26 mouse cellular contexts compared by ENCODE assay signal in genomic region chr11:21552049-21552448, GRCm38 (mm10). TPM values are rescaled to one million over a fixed set of nuclear protein-coding genes. Genes with fewer than 3 reads are reported as not detected.
DNase-seq lines count a peak whose midpoint lies in the region; ATAC-seq and TF ChIP-seq lines count a peak whose summit lies in the region.
"Had no signal": no experiment of that assay in that cellular context is flagged by ENCODE, and none has a peak within 500 bp of the region (broad histone marks: within the 10 kb centered on the region; RNA-seq: fewer than 3 reads in every experiment).

No protein-coding gene starts in this region.

- no peak for TF ChIP-seq CTCF in MEL (IDR thresholded peaks at IDR 0.05 in 2 of 3, conservative IDR thresholded peaks at IDR 0.05 in 1 of 3; ENCODE audit: control insufficient read depth in 1 of 3, insufficient read depth in 1 of 3, low read depth in 2 of 3, low read length in 3 of 3, poor library complexity in 1 of 3, severe bottlenecking in 1 of 3)
- no peak for TF ChIP-seq CTCF in small intestine, adult 2 months (IDR thresholded peaks at IDR 0.05; ENCODE audit: extremely low read depth, insufficient read length, insufficient replicate concordance, low read depth, low read length)

- TF ChIP-seq RAD21 in MEL (IDR thresholded peaks at IDR 0.05; ENCODE audit: low read depth, low read length) = no peak; the same call in 1 of the 2 replicates

- WGBS in kidney, embryonic 16.5 days = 71% methylated on average over 3 of the region's 3 CpGs
- 27% methylated on average over 3 of the region's 3 CpGs for WGBS in small intestine, adult 2 months
- WGBS in midbrain, embryonic 16.5 days = 94% methylated on average over 3 of the region's 3 CpGs

- H3K9me3 ChIP-seq in kidney, embryonic 16.5 days (ENCODE audit: low read length) = no peaks in the 10 kb centered on the region
- no peaks in the 10 kb centered on the region for H3K9me3 ChIP-seq in MEL (replicated peaks; ENCODE audit: insufficient read depth, low read length)
- no peaks in the 10 kb centered on the region for H3K9me3 ChIP-seq in midbrain, embryonic 16.5 days (replicated peaks; ENCODE audit: control insufficient read depth, low read length, poor library complexity, severe bottlenecking)
- H3K9me3 ChIP-seq: heart, embryonic 10.5 days; heart, embryonic 15.5 days; hindbrain, embryonic 13.5 days; liver, embryonic 15.5 days; midbrain, embryonic 13.5 days; stomach, embryonic 15.5 days had no signal

- H3K4me2 ChIP-seq in kidney, embryonic 16.5 days (replicated peaks; ENCODE audit: low read depth, low read length) = no peak overlapping the region
- no peak overlapping the region for H3K4me2 ChIP-seq in midbrain, embryonic 16.5 days (ENCODE audit: low read length)
- H3K4me2 ChIP-seq: heart, embryonic 15.5 days; hindbrain, embryonic 13.5 days; liver, embryonic 15.5 days; lung, embryonic 14.5 days; midbrain, embryonic 13.5 days; stomach, embryonic 15.5 days had no signal

- no peaks in the 10 kb centered on the region for H3K79me2 ChIP-seq in MEL (ENCODE audit: control insufficient read depth, insufficient read depth, low read length, poor library complexity)

- H3K4me3 ChIP-seq in kidney, embryonic 16.5 days (ENCODE audit: low read length) = no peak overlapping the region
- peak overlapping the region; percentile 9 to 68; a peak in 3 of 4 replicates for H3K4me3 ChIP-seq in MEL (ENCODE audit: control insufficient read depth in 1 of 2, insufficient read depth in 1 of 2, low read depth in 2 of 2, low read length in 2 of 2)
- no peak overlapping the region for H3K4me3 ChIP-seq in small intestine, adult 2 months (ENCODE audit: low read depth, low read length)
- no peak overlapping the region for H3K4me3 ChIP-seq in midbrain, embryonic 16.5 days (ENCODE audit: low read depth, low read length)
- H3K4me3 ChIP-seq: erythroblast, embryonic 14.5 days; heart, embryonic 10.5 days; heart, embryonic 15.5 days; hindbrain, embryonic 13.5 days; layer of hippocampus, adult 2 months; liver, embryonic 15.5 days; midbrain, embryonic 13.5 days; stomach, embryonic 15.5 days had no signal

- H3K9ac ChIP-seq in kidney, embryonic 16.5 days (replicated peaks; ENCODE audit: low read length) = no peak overlapping the region
- peak overlapping the region; percentile 16 for H3K9ac ChIP-seq in MEL (ENCODE audit: control insufficient read depth, low read depth, low read length, poor library complexity, severe bottlenecking)
- no peak overlapping the region for H3K9ac ChIP-seq in midbrain, embryonic 16.5 days (ENCODE audit: low read depth, low read length)
- H3K9ac ChIP-seq: forebrain, postnatal 0 days; heart, embryonic 15.5 days; hindbrain, embryonic 13.5 days; liver, embryonic 15.5 days; lung, embryonic 14.5 days; midbrain, embryonic 13.5 days; stomach, embryonic 15.5 days had no signal

- no peak; a peak in 1 of 4 replicates for TF ChIP-seq POLR2A in MEL (IDR thresholded peaks at IDR 0.05; ENCODE audit: control insufficient read depth in 1 of 2, insufficient read depth in 1 of 2, low read depth in 1 of 2, low read length in 2 of 2, poor library complexity in 1 of 2)
- no peak for TF ChIP-seq POLR2A in small intestine, adult 2 months (IDR thresholded peaks at IDR 0.05; ENCODE audit: low read depth, low read length)

- TF ChIP-seq EP300 in MEL (IDR thresholded peaks at IDR 0.05; ENCODE audit: low read depth in 1 of 2, low read length in 2 of 2) = peak; percentile 89 to 94

- ATAC-seq in kidney, embryonic 16.5 days (ENCODE audit: low FRiP score, low TSS enrichment) = no peak
- no peak for ATAC-seq in midbrain, embryonic 16.5 days
- ATAC-seq: forebrain, postnatal 0 days; midbrain, embryonic 13.5 days had no signal

- no peaks in the 10 kb centered on the region; the same call in 1 of the 2 replicates for H3K36me3 ChIP-seq in kidney, embryonic 16.5 days (ENCODE audit: insufficient read depth, low read length)
- H3K36me3 ChIP-seq in MEL (ENCODE audit: control insufficient read depth in 1 of 2, insufficient read depth in 2 of 2, low read length in 2 of 2) = peaks cover 4 to 29% of the 10 kb centered on the region in 2 experiments; a peak in 3 of 4 replicates
- H3K36me3 ChIP-seq in small intestine, adult 2 months (ENCODE audit: control insufficient read depth, insufficient read depth, low read length) = peaks cover 5% of the 10 kb centered on the region; the same call in 1 of the 2 replicates
- no peaks in the 10 kb centered on the region for H3K36me3 ChIP-seq in midbrain, embryonic 16.5 days (ENCODE audit: control insufficient read depth, insufficient read depth, low read length)
- H3K36me3 ChIP-seq: liver, embryonic 15.5 days; stomach, embryonic 15.5 days had no signal

- H3K27me3 ChIP-seq in kidney, embryonic 16.5 days (ENCODE audit: insufficient read depth, low read length) = no peaks in the 10 kb centered on the region
- H3K27me3 ChIP-seq in MEL (ENCODE audit: control insufficient read depth in 1 of 2, insufficient read depth in 2 of 2, low read length in 2 of 2) = no peaks in the 10 kb centered on the region
- H3K27me3 ChIP-seq in small intestine, adult 2 months (ENCODE audit: control insufficient read depth, insufficient read depth, low read length) = no peaks in the 10 kb centered on the region
- H3K27me3 ChIP-seq in midbrain, embryonic 16.5 days (ENCODE audit: control insufficient read depth, insufficient read depth, low read depth, low read length) = no peaks in the 10 kb centered on the region
- H3K27me3 ChIP-seq: heart, embryonic 15.5 days; hindbrain, embryonic 13.5 days; liver, embryonic 15.5 days; midbrain, embryonic 13.5 days; stomach, embryonic 15.5 days had no signal

- H3K4me1 ChIP-seq in kidney, embryonic 16.5 days (ENCODE audit: insufficient read depth, low read length) = peaks cover 6% of the 10 kb centered on the region; the same call in 1 of the 2 replicates
- peaks cover 13% of the 10 kb centered on the region in 2 experiments for H3K4me1 ChIP-seq in MEL (ENCODE audit: control insufficient read depth in 1 of 2, insufficient read depth in 2 of 2, low read length in 2 of 2)
- peaks cover 9% of the 10 kb centered on the region; the same call in 1 of the 2 replicates for H3K4me1 ChIP-seq in small intestine, adult 2 months (ENCODE audit: control insufficient read depth, insufficient read depth, insufficient read length, low read length)
- H3K4me1 ChIP-seq in midbrain, embryonic 16.5 days (ENCODE audit: control insufficient read depth, insufficient read depth, low read length) = peaks cover 3% of the 10 kb centered on the region
- H3K4me1 ChIP-seq: heart, embryonic 10.5 days; hindbrain, embryonic 13.5 days; midbrain, embryonic 13.5 days; stomach, embryonic 15.5 days had no signal

- H3K27ac ChIP-seq in kidney, embryonic 16.5 days (ENCODE audit: low read length) = 0 out of 2 replicates have a peak overlapping the region, but pooled peaks have one; percentile 18
- peak overlapping the region; percentile 82 for H3K27ac ChIP-seq in MEL (ENCODE audit: control insufficient read depth, low read depth, low read length)
- peak overlapping the region; percentile 47 for H3K27ac ChIP-seq in small intestine, adult 2 months (ENCODE audit: insufficient read depth, low read depth, low read length)
- H3K27ac ChIP-seq in midbrain, embryonic 16.5 days (ENCODE audit: low read length) = no peak overlapping the region
- H3K27ac ChIP-seq: heart, embryonic 10.5 days; heart, embryonic 15.5 days; hindbrain, embryonic 13.5 days; layer of hippocampus, adult 2 months; liver, embryonic 15.5 days; midbrain, embryonic 13.5 days; stomach, embryonic 15.5 days had no signal

- no peak for DNase-seq in kidney, adult 11 months
- peak; percentile 89 for DNase-seq in MEL (ENCODE audit: low read depth, low spot score)
- DNase-seq in induced T-regulatory cell, adult 2 months (ENCODE audit: low read depth) = peak; percentile 33
- no peak for DNase-seq in layer of hippocampus, postnatal 10 days (ENCODE audit: low spot score in 2 of 2)
- DNase-seq in left cerebral cortex, adult 18-20 months (ENCODE audit: low spot score in 2 of 2) = no peak
- DNase-seq: adrenal gland, postnatal 36 days; cerebellum, adult 18-20 months; cerebellum, postnatal 10 days; forebrain, postnatal 0 days; kidney, adult 8-10 months; kidney, postnatal 25 days; liver; lung, embryonic 14.5 days; lung, postnatal 14 days; thymus, postnatal 25 days had no signal

TF ChIP-seq in MEL, 35 proteins besides CTCF, POLR2A, EP300 and RAD21 (continues in another document):
- peak; percentile 59 for TF ChIP-seq HCFC1 (IDR thresholded peaks at IDR 0.05; ENCODE audit: low read depth, low read length)
- peak; percentile 85 for TF ChIP-seq MXI1 (IDR thresholded peaks at IDR 0.05; ENCODE audit: low read depth, low read length)
- TF ChIP-seq MEF2A (IDR thresholded peaks at IDR 0.05; ENCODE audit: extremely low read depth, insufficient replicate concordance, low read depth, low read length, poor library complexity, severe bottlenecking) = 0 out of 2 replicates have a peak, but pooled peaks have one; percentile 13
- 0 out of 2 replicates have a peak, but pooled peaks have one; percentile 14 for TF ChIP-seq CHD1 (IDR thresholded peaks at IDR 0.05; ENCODE audit: low read depth, low read length)
- TF ChIP-seq ETS1 (IDR thresholded peaks at IDR 0.05; ENCODE audit: low read depth, low read length) = peak; percentile 95
- peak; percentile 80 for TF ChIP-seq MAX (IDR thresholded peaks at IDR 0.05; ENCODE audit: low read length)
- TF ChIP-seq KAT2A (conservative IDR thresholded peaks at IDR 0.05; ENCODE audit: low read depth, low read length) = peak; percentile 33; the same call in 1 of the 2 replicates
- TF ChIP-seq ZNF384 (IDR thresholded peaks at IDR 0.05; ENCODE audit: low read depth, low read length) = peak; percentile 24; the same call in 1 of the 2 replicates

RNA-seq across cellular contexts. Expression of gene Wdpcp, which starts 20.0 kb away (rescaled TPM):
- polyA plus RNA-seq in kidney, embryonic 16.5 days (2015; fragmentation: Nextera tagmentation; extraction: Ambion mirVana) = 13.4 and 14.5 TPM in 2 replicates
- 0.81 and 1.3 TPM in 2 replicates for total RNA-seq in MEL (2012; rRNA removed)
- polyA plus RNA-seq in MEL (2012; ENCODE audit: insufficient read depth in 1 of 2, insufficient read length in 2 of 2, low read depth in 1 of 2, low replicate concordance in 2 of 2, missing spikeins in 1 of 2) = 1 to 10 TPM in 1 of 2 experiments, not detected in 1; 1.3 TPM
- polyA plus RNA-seq in small intestine, adult 2 months (2012; rRNA removed) = 1.1 and 1.5 TPM in 2 replicates
- total RNA-seq in layer of hippocampus, postnatal 10 days (2021) = 10 to 100 TPM; 10.5 to 11.5 TPM
- total RNA-seq in left cerebral cortex, adult 18-20 months (2021) = 10 to 100 TPM; 13.5 to 13.9 TPM
- 11.5 and 13.1 TPM in 2 replicates for polyA plus RNA-seq in midbrain, embryonic 16.5 days (2015; fragmentation: Nextera tagmentation; extraction: Ambion mirVana)
- polyA plus RNA-seq: erythroblast, embryonic 14.5 days had no signal

RNA-seq across cellular contexts. Expression of gene Mdh1, which starts 20.1 kb away (rescaled TPM):
- 810 and 870 TPM in 2 replicates for polyA plus RNA-seq in kidney, embryonic 16.5 days (2015; fragmentation: Nextera tagmentation; extraction: Ambion mirVana)
- total RNA-seq in MEL (2012; rRNA removed) = 175 and 208 TPM in 2 replicates
- 100 to 1,000 TPM; 174 to 329 TPM for polyA plus RNA-seq in MEL (2012; ENCODE audit: insufficient read depth in 1 of 2, insufficient read length in 2 of 2, low read depth in 1 of 2, low replicate concordance in 2 of 2, missing spikeins in 1 of 2)
- 91.2 and 261 TPM in 2 replicates for polyA plus RNA-seq in small intestine, adult 2 months (2012; rRNA removed)
- total RNA-seq in layer of hippocampus, postnatal 10 days (2021) = 100 to 1,000 TPM; 524 to 552 TPM
- total RNA-seq in left cerebral cortex, adult 18-20 months (2021) = 100 to 1,000 TPM; 860 to 910 TPM
- 544 and 589 TPM in 2 replicates for polyA plus RNA-seq in midbrain, embryonic 16.5 days (2015; fragmentation: Nextera tagmentation; extraction: Ambion mirVana)

Comparison
In these comparisons a context has a peak if more than half of its experiments do, and no peak if none do; other contexts are left out.
1. H3K4me3 ChIP-seq: peak in MEL (2 of 2); none in kidney, embryonic 16.5 days (single experiment), small intestine, adult 2 months (single experiment) and midbrain, embryonic 16.5 days (single experiment).
2. DNase-seq: peak in MEL (single experiment) and induced T-regulatory cell, adult 2 months (single experiment); none in kidney, adult 11 months (single experiment), layer of hippocampus, postnatal 10 days (0 of 2) and left cerebral cortex, adult 18-20 months (0 of 2).